Mouse (Mus musculus): ENCODE results near the gene Slc22a14. TPM values are rescaled to one million over a fixed set of nuclear protein-coding genes. Genes with fewer than 3 reads are reported as not detected.
A peak's percentile ranks its signal among the peaks of the same experiment; 100 is the strongest.
"Not testable (repeated sequence)": the region's sequence is repeated elsewhere in the genome, so short reads cannot be mapped to it uniquely, and the experiment has no call there.

The Slc22a14 gene
- total RNA-seq, 2 experiments from 2014 or later, result not detected

- ATAC-seq (ENCODE audit: poor library complexity, severe bottlenecking), result not testable (repeated sequence)
Measured at GRCm38 (mm10) chr9:119266121-119266395, 99.3 kb downstream of the Slc22a14 start.

DNA sequence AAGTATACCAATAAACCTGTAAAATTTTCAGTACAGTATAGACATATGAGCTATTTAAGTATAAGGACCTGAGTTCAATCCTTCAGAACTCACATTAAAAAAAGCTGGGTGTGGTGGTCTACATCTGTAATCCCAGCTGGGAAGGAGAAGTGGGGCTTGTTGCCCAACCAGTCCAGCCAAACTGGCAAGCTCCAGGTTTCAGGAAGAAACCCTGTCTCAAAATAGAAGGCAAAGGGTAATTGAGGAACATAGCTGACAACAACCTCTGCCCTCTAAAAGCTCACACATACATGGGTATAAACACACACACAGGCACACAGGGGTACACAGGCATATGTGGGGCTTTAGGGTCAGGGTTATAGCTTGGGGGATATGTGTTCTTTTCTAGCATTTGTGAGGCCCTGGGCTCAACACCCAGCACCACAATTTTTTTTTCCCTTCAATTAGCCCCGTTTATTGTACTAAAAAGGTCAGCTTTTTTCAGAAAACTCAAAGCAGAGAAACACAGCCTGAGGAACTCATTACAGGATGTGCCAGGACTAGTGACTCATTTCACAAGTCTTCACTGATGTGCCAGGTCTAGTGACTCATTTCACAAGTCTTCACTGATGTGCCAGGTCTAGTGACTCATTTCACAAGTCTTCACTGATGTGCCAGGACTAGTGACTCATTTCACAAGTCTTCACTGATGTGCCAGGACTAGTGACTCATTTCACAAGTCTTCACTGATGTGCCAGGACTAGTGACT is 99.8 kb downstream of the Slc22a14 start:
- ATAC-seq (ENCODE audit: poor library complexity, severe bottlenecking), result peak; percentile 84

- no peak for ATAC-seq (ENCODE audit: poor library complexity, severe bottlenecking)
Measured at GRCm38 (mm10) chr9:119263067-119263466, 102.3 kb downstream of the Slc22a14 start.

GRCm38 (mm10) chr9:119260825-119261224 is 104.5 kb downstream of the Slc22a14 start:
- no peak for ATAC-seq (ENCODE audit: poor library complexity, severe bottlenecking)

GRCm38 (mm10) chr9:119258785-119259184 is 106.6 kb downstream of the Slc22a14 start:
- ATAC-seq (ENCODE audit: poor library complexity, severe bottlenecking), result no peak

- no peak for ATAC-seq (ENCODE audit: poor library complexity, severe bottlenecking)
Measured at GRCm38 (mm10) chr9:119258128-119258527, 107.2 kb downstream of the Slc22a14 start.

- no peak for ATAC-seq (ENCODE audit: poor library complexity, severe bottlenecking)
Measured at GRCm38 (mm10) chr9:119256161-119256560, 109.2 kb downstream of the Slc22a14 start.

GRCm38 (mm10) chr9:119255096-119255495 is 110.3 kb downstream of the Slc22a14 start:
- no peak for ATAC-seq (ENCODE audit: poor library complexity, severe bottlenecking)

GRCm38 (mm10) chr9:119254187-119254586 is 111.2 kb downstream of the Slc22a14 start:
- no peak for ATAC-seq (ENCODE audit: poor library complexity, severe bottlenecking)

DNA sequence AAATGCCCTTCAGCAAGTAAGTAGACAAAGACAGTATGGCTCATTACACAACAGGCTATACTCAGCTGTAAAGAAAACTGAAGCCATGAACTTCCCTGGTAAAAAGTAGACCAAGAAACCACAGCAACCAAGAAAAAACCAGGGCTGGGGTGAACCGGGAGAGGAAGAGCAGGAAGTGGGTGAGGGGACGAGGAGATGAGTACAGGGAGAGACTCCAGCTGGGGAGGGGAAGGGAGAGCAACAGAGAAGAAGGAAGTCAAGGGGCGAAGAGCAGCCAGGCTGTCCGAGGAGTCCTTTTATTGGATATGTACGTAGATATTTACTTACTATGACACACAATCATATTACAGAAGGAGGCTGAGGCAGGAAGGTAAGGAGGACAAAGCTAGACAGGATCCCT is 117.4 kb downstream of the Slc22a14 start:
- peak; percentile 80 for ATAC-seq (ENCODE audit: poor library complexity, severe bottlenecking)

DNA sequence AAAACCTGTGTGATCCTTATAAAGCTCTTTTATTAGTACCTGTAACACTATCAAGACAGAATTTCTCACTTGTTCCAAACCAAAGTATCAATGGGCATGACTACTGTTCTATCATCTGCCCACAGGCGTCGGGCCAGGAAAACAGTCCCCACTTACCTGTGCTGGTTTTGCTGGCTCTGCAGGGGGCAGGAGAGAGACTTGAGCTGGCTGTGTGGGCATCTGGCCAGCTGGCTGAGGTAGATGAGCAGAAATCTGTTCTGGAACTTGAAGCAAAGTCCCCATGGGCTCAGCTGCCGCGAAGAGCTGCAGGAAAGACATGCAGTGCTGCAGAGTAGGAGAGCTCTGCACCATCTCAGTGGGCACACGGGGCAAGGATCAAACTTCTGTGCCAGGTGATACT is 118.5 kb downstream of the Slc22a14 start:
- ATAC-seq (ENCODE audit: poor library complexity, severe bottlenecking), result no peak

DNA sequence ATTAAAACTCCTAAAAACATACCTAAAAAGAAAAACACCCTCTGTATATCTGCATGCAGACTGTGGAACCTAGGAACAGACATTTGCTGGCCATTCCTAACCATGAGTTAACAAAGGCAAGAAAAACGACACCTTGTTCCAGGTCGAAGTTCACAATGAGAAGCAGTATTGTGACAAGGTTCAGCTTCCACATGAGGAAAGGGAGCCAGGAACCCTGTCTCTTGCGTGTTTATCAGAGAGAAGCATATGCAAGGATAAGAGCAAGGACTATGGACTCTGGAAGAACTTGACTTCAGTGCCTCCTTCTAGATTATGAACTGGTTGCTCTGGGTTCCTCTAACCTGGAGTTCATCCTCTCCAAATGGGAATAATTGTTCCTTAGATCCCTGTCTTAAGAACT is 121.4 kb downstream of the Slc22a14 start:
- ATAC-seq (ENCODE audit: poor library complexity, severe bottlenecking), result no peak

DNA sequence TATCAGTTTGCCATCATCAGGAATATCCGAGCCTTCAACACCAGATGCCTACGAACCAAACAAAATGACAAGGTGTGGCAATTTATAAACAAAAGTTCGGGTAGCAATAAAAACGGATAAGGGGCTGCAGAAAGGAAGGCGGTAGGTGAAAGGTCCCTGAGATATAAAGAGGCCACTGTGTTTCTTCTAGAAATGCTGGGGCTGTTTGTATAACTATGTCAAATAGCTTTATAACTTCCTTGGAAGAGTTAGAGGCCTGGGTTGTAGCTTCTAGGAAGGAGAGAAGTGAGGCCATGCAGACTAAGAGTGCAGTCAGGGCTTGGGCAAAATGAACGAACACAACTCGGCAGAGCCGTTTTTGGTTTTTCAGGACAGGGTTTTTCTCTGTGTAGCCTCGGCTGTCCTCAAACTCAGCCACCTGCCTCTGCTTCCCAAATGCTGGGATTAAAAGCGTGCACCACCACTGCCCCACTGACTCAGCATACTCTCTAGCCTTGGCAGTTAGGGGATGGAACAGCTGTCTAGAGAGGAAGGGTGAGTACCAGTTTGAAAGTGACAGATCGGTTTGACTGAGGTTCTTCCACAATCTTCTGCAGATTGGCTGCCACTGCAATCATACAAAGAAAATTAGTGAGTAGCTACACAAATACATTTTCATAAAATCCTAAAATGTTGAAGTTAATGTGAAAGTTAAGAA is 124.0 kb downstream of the Slc22a14 start:
- no peak for ATAC-seq (ENCODE audit: poor library complexity, severe bottlenecking)

DNA sequence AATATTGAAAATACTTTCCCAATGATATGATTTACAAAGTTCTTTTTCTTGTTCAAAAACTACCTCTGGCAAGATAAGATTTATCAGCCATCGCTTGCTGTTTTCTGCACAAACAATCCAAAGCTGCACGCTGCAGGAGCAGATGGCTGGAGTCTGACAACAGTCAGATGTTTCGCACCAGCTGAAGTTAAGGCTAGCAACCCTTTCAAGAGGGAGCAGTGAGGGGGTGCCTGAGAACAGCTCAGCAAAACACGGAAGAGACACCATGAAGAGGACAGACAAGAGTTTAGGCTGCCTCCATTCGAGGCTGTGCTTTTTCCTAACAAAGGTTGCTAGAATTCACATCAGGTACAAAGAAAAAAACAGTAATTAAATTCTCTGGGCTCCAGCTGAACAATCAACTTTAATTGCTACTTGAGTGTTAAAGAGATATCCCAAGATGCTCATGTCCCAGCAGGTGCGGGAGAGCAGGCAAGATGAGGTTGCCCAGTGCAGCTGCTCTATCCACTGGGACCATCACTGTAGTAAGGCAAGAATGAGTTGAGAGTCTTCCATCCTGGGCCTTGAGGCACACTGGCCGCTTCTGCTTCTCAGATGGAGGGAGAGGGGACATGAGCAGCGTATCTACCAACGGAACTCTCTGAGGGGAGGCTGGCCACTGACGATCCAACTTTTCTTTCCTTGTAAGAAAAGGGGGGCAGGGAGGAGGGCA is 124.9 kb downstream of the Slc22a14 start:
- no peak for ATAC-seq (ENCODE audit: poor library complexity, severe bottlenecking)

- no peak for ATAC-seq (ENCODE audit: poor library complexity, severe bottlenecking)
Measured at GRCm38 (mm10) chr9:119239274-119239673, 126.1 kb downstream of the Slc22a14 start.

GRCm38 (mm10) chr9:119238796-119239195 is 126.6 kb downstream of the Slc22a14 start:
- ATAC-seq (ENCODE audit: poor library complexity, severe bottlenecking), result no peak

GRCm38 (mm10) chr9:119231552-119231951 is 133.8 kb downstream of the Slc22a14 start:
- ATAC-seq (ENCODE audit: poor library complexity, severe bottlenecking), result no peak

GRCm38 (mm10) chr9:119230829-119231228 is 134.5 kb downstream of the Slc22a14 start:
- no peak for ATAC-seq (ENCODE audit: poor library complexity, severe bottlenecking)

DNA sequence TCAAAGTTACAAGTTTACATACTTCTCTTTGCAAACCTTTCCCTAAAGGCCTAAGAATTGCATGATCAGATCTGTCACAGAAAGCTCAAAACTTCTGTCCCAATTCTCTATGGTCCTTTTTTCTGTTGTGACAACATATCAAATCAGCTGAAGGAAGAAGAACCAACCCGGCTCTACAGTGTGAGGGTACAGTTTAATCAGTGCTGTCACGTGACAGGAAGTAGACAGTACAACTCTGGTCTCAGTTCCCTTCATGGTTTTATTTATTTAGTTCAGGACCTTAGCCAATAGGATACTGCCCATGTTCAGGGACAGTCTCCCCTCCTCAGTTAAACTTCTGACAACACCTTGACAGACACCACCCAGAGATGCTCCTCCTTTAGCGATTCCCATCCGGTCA is 145.1 kb downstream of the Slc22a14 start:
- ATAC-seq (ENCODE audit: poor library complexity, severe bottlenecking), result peak; percentile 35; the same call in 1 of the 2 replicates

GRCm38 (mm10) chr9:119219667-119220066 is 145.7 kb downstream of the Slc22a14 start:
- ATAC-seq (ENCODE audit: poor library complexity, severe bottlenecking), result no peak

- ATAC-seq (ENCODE audit: poor library complexity, severe bottlenecking), result not testable (repeated sequence)
Measured at GRCm38 (mm10) chr9:119215341-119215740, 150.0 kb downstream of the Slc22a14 start.

DNA sequence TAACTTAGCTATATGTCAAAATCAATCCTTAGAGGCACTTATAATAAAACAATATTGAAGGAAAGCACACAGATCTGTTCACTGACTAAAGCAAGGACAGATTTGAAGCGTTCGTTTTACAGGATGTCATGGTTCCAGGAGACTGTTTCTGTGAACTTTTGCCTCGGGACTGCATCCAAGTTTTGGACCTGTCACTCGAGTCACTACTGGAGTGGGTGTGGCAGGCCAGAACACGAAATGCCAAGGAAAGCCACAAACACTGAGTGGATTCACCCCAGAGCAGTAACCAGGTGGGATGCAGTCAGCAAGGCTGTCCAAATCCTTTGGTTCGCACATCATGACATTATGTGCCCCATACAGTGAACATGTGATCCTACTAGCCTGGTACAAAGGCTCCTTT is 150.8 kb downstream of the Slc22a14 start:
- ATAC-seq (ENCODE audit: poor library complexity, severe bottlenecking), result no peak

Data from megakaryocyte, adult 5-6 weeks (primary cell).